Mouse (Mus musculus) liver, embryonic 11.5 days (tissue): ENCODE results near the gene Mkks. TPM values are rescaled to one million over a fixed set of nuclear protein-coding genes. Genes with fewer than 3 reads are reported as not detected.

Source experiments
- ATAC-seq: fragments of 200-750 bp; cut with Nextera tagmentation; replicated peaks from 2 replicates; pipeline ENCODE4 v1.8.0; 2017; ENCODE audit warnings: moderate number of reproducible peaks, mild to moderate bottlenecking, moderate TSS enrichment, moderate library complexity; ENCODE audit not compliant: low FRiP score
- DNase-seq: peaks from one replicate; pipeline ENCODE4 v3.0.0-alpha.2; 2017; ENCODE audit warnings: low spot score
- H3K27ac ChIP-seq: fragments of 300-500 bp; sonication (generic); 2 replicates; pipeline ENCODE4 v1.5.1; 2014; ENCODE audit warnings: mild to moderate bottlenecking, low read depth, low read length, control low read depth
- H3K27me3 ChIP-seq: fragments of 300-500 bp; sonication (generic); replicated peaks from 2 replicates; pipeline ENCODE4 v1.6.1; 2014; ENCODE audit warnings: low read length, mixed read lengths; ENCODE audit not compliant: control insufficient read depth, insufficient read depth
- H3K36me3 ChIP-seq: fragments of 300-500 bp; sonication (generic); 2 replicates; pipeline ENCODE4 v1.6.1; 2014; ENCODE audit warnings: mild to moderate bottlenecking, low read length, moderate library complexity, mixed read lengths; ENCODE audit not compliant: control insufficient read depth, insufficient read depth
- H3K4me1 ChIP-seq: fragments of 300-500 bp; sonication (generic); replicated peaks from 2 replicates; pipeline ENCODE4 v1.6.1; 2014; ENCODE audit warnings: low read length, mixed read lengths; ENCODE audit not compliant: control insufficient read depth, insufficient read depth
- H3K4me2 ChIP-seq: fragments of 300-500 bp; sonication (generic); 2 replicates; pipeline ENCODE4 v1.6.1; 2014; ENCODE audit warnings: mild to moderate bottlenecking, control low read depth, moderate library complexity
- H3K4me3 ChIP-seq: fragments of 300-500 bp; sonication (generic); 2 replicates; pipeline ENCODE4 v1.5.1; 2014; ENCODE audit warnings: low read depth, low read length, control low read depth
- H3K9ac ChIP-seq: fragments of 300-500 bp; sonication (generic); 2 replicates; pipeline ENCODE4 v1.6.1; 2014; ENCODE audit warnings: low read depth, low read length, control low read depth
- H3K9me3 ChIP-seq: fragments of 300-500 bp; sonication (generic); 2 replicates; pipeline ENCODE4 v1.6.1; 2016; ENCODE audit warnings: low read length, inconsistent platforms, mixed read lengths; ENCODE audit not compliant: control insufficient read depth
- WGBS: fragments of 180-500 bp; shearing (Covaris S2); extraction: QIAGEN DNeasy Blood & Tissue Kit; methylation state at CpG from one replicate; pipeline ENCODE4 v1.1.7; 2014; 5-methylcytosine and 5-hydroxymethylcytosine counted together
- polyA plus RNA-seq: library from polyadenylated mRNA; unstranded; fragments of >200 nt; fragmentation: Nextera tagmentation; extraction: Ambion mirVana; gene quantifications from 2 replicates; pipeline ENCODE4 v1.2.1, GENCODE M21; 2014

The Mkks gene
- polyA plus RNA-seq, 1 experiment from 2014 or later, result 14.9 TPM

- Histone ChIP-seq H3K4me3 (no peak overlapping the region), H3K9ac (no peak overlapping the region), H3K9me3 (no peaks in the 10 kb centered on the region), H3K36me3 (no peaks in the 10 kb centered on the region), H3K27me3 (no peaks in the 10 kb centered on the region), H3K4me2 (no peak overlapping the region), H3K27ac (no peak overlapping the region), H3K4me1 (no peaks in the 10 kb centered on the region)
- DNase-seq, result no peak
- 51% methylated on average over 5 of the region's 5 CpGs for WGBS
- ATAC-seq, result no peak
Observed at GRCm38 (mm10) chr2:136854543-136855388, 36.4 kb downstream of the Mkks start.

- Histone ChIP-seq H3K4me1 (no peaks in the 10 kb centered on the region), H3K36me3 (no peaks in the 10 kb centered on the region), H3K4me3 (no peak overlapping the region), H3K4me2 (no peak overlapping the region), H3K9me3 (no peaks in the 10 kb centered on the region), H3K27me3 (no peaks in the 10 kb centered on the region), H3K27ac (no peak overlapping the region), H3K9ac (no peak overlapping the region)
- ATAC-seq (no peak), DNase-seq (no peak)
- WGBS, result 52% methylated on average over 3 of the region's 3 CpGs
Observed at GRCm38 (mm10) chr2:136850366-136850765, 40.8 kb downstream of the Mkks start.

- H3K9me3 ChIP-seq, result no peaks in the 10 kb centered on the region
- H3K27ac ChIP-seq, result no peak overlapping the region
- no peak overlapping the region for H3K4me3 ChIP-seq
- no peaks in the 10 kb centered on the region for H3K27me3 ChIP-seq
- 60% methylated on average over 1 of the region's 1 CpGs for WGBS
- H3K4me1 ChIP-seq, result no peaks in the 10 kb centered on the region
- H3K36me3 ChIP-seq, result no peaks in the 10 kb centered on the region
- DNase-seq, result no peak
- H3K4me2 ChIP-seq, result no peak overlapping the region
- ATAC-seq, result no peak
- no peak overlapping the region for H3K9ac ChIP-seq
Observed at GRCm38 (mm10) chr2:136837994-136838393, 53.2 kb downstream of the Mkks start.

- H3K4me2 ChIP-seq, result no peak overlapping the region
- no peak for DNase-seq
- 62% methylated on average over 3 of the region's 3 CpGs for WGBS
Observed at GRCm38 (mm10) chr2:136835882-136836281, 55.3 kb downstream of the Mkks start.

GRCm38 (mm10) chr2:136834715-136835075 lies 56.5 kb downstream of the Mkks start:
- no peaks in the 10 kb centered on the region for H3K4me1 ChIP-seq
- no peaks in the 10 kb centered on the region for H3K9me3 ChIP-seq
- no peak overlapping the region for H3K27ac ChIP-seq
- no peak for DNase-seq
- H3K4me3 ChIP-seq, result no peak overlapping the region
- H3K4me2 ChIP-seq, result no peak overlapping the region
- ATAC-seq, result no peak
- 85% methylated on average over 1 of the region's 1 CpGs for whole genome bisulfite sequencing
- no peaks in the 10 kb centered on the region for H3K27me3 ChIP-seq
- H3K9ac ChIP-seq, result no peak overlapping the region
- H3K36me3 ChIP-seq, result no peaks in the 10 kb centered on the region

More at GRCm38 (mm10) chr2:136835882-136836281, 55.3 kb downstream of the Mkks start:
- H3K36me3 ChIP-seq, result no peaks in the 10 kb centered on the region
- no peaks in the 10 kb centered on the region for H3K4me1 ChIP-seq
- no peak overlapping the region for H3K27ac ChIP-seq
- H3K9me3 ChIP-seq, result no peaks in the 10 kb centered on the region
- ATAC-seq, result no peak
- no peak overlapping the region for H3K4me3 ChIP-seq
- H3K9ac ChIP-seq, result no peak overlapping the region
- no peaks in the 10 kb centered on the region for H3K27me3 ChIP-seq

GRCm38 (mm10) chr2:136833976-136834714 lies 57.0 kb downstream of the Mkks start:
- WGBS, result 74% methylated on average over 3 of the region's 3 CpGs
- no peak overlapping the region for H3K9ac ChIP-seq

GRCm38 (mm10) chr2:136832936-136833335 lies 58.3 kb downstream of the Mkks start:
- ATAC-seq (no peak), DNase-seq (no peak)
- H3K4me1 ChIP-seq, result no peaks in the 10 kb centered on the region
- H3K27ac ChIP-seq, result no peak overlapping the region
- no peak overlapping the region for H3K4me2 ChIP-seq
- WGBS, result 62% methylated on average over 3 of the region's 3 CpGs
- H3K36me3 ChIP-seq, result no peaks in the 10 kb centered on the region
- no peak overlapping the region for H3K9ac ChIP-seq
- H3K9me3 ChIP-seq, result no peaks in the 10 kb centered on the region
- no peaks in the 10 kb centered on the region for H3K27me3 ChIP-seq
- no peak overlapping the region for H3K4me3 ChIP-seq

More at GRCm38 (mm10) chr2:136833976-136834714, 57.0 kb downstream of the Mkks start:
- Histone ChIP-seq H3K36me3 (no peaks in the 10 kb centered on the region), H3K4me3 (no peak overlapping the region), H3K27ac (no peak overlapping the region), H3K9me3 (no peaks in the 10 kb centered on the region), H3K4me1 (no peaks in the 10 kb centered on the region), H3K4me2 (no peak overlapping the region), H3K27me3 (no peaks in the 10 kb centered on the region)
- no peak for DNase-seq
- ATAC-seq, result no peak

- WGBS, result 44% methylated on average over 4 of the region's 4 CpGs
- Histone ChIP-seq H3K27me3 (no peaks in the 10 kb centered on the region), H3K4me2 (no peak overlapping the region), H3K9ac (no peak overlapping the region), H3K36me3 (no peaks in the 10 kb centered on the region), H3K27ac (no peak overlapping the region), H3K4me1 (no peaks in the 10 kb centered on the region), H3K9me3 (no peaks in the 10 kb centered on the region), H3K4me3 (no peak overlapping the region)
- DNase-seq (no peak), ATAC-seq (no peak; the same call in 1 of the 2 replicates)
Observed at GRCm38 (mm10) chr2:136827612-136828011, 63.6 kb downstream of the Mkks start.
